Mouse (Mus musculus): ENCODE measurements around the gene Mef2a. TPM values are rescaled to one million over a fixed set of nuclear protein-coding genes. Genes with fewer than 3 reads are reported as not detected.

Mef2a gene
- polyA plus RNA-seq (2015; fragmentation: Illumina TruSeq; extraction: RNeasy Lipid Tissue Mini Kit (QIAGEN cat#74804); ENCODE audit: insufficient read depth, low read depth, low replicate concordance), result 9.0 TPM

GRCm38 (mm10) chr7:67372729-67373583, at the start of gene Mef2a:
Gene Mef2a, minus strand, starts transcription at chr7:67372858.

DNA sequence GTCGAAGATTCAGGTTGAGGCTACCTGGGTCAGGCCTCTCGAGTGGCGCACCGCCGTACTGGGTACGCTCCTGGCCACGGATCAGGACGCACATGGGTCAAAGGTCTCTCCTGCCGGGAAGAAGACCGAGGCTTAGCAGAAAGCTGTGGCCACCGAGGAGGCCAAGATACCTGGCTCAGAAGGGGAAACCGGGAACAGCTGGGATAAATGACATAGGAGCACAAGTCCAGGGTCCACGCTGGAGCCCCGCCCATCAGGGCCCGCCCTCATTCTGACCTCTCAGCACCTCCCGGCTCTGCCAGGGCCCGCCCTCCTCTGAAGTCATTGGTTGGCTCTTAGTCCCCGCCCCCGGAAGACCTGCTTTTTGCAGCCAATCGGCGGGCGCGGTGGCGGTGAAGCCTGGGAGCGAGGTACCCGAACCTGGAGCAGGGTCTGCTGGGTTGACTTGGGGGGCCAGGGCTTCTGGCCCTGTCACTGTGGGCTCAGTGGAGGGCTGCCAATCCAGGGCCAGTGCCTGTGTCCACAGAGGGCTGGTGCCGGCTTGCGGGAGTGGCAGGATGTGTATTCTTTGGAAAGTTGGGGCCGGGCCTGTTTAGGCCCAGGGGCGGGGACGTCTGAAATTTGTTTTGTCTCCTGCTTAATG, 150.3 kb downstream of the Mef2a start, which contains the start of gene Lysmd4:
Gene Lysmd4 (plus strand): TSS at position 325 of the 643 bp plus-strand sequence.

Other genes with a start within 250 kb of the Mef2a start
- 2.2 TPM for gene Lysmd4, start 150.3 kb downstream of the Mef2a start, polyA plus RNA-seq (2015; fragmentation: Illumina TruSeq; extraction: RNeasy Lipid Tissue Mini Kit (QIAGEN cat#74804); ENCODE audit: insufficient read depth, low read depth, low replicate concordance)